Mouse (Mus musculus): Measurements from ENCODE around the gene Rassf6.

Rassf6 gene

DNA sequence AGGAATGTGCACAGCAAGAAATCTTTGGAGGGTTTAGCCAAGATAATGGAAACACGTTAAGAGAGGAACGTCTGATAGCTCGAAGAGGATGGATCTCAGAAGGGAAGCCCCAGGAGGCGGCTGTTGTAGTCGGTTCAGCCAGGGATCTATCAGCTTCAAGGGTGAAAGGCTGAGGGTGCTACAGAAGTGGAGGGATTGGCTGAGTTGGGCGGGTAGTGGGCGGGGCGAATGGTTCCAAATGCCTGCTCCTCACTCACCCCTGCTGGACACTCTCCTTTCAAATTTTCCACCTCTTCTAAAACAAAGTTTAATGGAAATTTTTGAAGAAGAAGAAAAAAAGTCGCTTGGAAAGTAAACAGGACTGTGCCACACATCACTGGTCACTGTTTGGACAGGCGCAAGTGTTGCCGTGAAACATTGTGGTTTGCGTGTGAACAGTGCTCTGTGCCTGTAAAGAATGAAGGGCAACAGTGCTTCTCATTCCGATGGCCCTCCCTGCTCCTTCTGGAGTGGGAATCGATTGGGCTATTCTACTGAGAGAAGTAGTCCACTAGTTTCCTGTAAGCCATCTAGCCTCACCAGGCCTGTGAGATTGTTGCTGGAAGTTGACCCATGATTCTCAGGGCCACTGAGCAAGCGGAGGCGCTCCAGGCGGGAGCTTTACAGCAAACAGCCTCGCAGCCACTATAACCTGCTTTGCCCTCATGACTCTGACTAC is 15.6 kb downstream of the Rassf6 start:
- WGBS = 90% methylated on average over 18 of the region's 18 CpGs

DNA sequence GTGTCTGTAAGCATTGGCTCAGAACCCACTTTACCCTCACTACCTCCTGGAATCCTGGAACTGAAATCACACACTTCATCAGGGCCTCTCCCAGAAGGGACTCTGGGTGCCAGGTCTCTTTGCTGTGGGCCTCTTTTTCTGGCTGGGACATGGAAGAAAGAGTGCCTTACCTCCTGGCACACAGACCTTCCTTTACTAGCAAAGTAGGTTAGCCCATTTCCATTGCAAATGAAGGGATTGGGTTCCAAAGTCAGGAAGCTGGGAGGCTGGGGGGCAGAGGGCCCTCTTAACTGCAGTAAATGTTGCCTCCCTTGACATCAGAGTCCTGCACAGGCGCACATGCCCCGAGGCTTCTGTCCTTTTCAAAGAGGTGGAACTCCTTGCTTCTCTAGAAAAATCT is 17.2 kb downstream of the Rassf6 start:
- 72% methylated on average over 2 of the region's 2 CpGs for WGBS

DNA sequence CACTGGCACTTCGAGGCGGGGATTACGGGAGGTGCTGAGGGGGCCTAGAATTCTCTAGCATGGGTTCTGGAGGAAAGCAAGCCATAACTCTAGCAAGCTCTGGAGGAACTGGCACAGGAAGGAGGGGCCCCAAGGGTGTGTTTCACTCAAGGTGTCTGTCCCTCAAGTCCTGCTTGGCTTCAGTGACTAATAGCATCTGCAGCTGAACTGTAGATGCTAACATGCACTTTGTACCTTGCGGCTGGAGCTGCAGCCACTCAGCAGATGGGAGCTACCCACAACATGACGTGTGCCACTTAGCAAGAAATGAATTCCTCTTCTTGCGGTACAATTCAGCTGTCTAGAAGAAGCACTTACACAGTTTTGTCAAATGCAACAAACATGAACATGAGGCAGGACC is 18.7 kb downstream of the Rassf6 start:
- WGBS = 68% methylated on average over 6 of the region's 6 CpGs

DNA sequence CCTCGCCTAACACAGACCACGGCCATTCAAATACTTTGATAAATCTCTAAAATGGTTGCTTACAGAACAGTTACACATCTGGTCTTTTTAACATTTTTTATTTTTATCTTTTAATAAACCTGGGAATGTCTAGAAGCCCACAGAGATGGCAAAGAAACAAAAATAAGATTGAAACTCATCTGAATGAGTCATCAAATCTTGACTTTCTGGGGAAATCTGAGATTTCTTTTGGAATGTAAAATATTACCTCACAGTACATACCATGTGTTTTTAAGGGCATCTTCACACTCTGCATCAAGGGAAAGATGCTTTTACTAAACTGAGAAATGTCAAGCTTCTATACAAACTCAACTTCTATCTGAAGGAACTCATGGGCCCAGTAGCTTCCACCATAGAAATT is 19.1 kb downstream of the Rassf6 start:
- WGBS = 83% methylated on average over 2 of the region's 2 CpGs

DNA sequence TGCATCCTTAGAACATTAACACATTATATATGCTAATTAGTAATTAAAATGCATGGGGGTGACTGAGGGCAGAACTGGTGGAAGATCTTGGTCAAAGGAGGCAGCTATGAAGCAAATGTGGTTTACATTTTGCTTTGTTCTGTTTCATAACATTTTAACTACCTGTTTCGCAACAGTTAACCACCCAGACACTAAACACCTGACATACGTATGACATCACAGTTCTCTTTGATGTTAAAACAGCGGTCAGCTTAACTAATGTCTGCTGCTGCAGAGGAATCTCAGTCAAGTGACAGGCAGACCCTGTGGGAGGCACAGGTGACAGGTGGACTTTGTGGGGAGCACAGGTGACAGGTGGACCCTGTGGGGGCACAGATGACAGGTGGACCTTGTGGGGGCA is 22.6 kb downstream of the Rassf6 start:
- 92% methylated on average over 3 of the region's 3 CpGs for WGBS

DNA sequence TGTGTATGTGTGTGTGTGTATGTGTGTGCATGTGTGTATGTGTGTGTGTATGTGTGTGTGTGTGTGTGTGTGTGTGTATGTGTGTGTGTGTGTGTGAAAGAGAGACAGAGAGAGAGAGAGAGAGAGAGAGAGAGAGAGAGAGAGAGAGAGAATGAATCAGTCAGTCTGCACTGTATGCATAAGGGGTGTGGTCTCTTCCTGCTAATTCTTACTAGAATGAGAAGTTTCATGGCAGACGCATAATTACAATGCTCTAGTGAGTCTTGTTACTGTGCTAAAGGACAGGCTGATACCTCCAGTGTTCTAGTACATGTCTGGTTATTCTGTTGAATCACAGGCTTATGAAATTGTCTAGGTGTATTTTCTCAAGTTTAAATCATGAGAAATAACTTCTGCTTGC is 27.7 kb downstream of the Rassf6 start:
- WGBS = 60% methylated on average over 1 of the region's 1 CpGs

DNA sequence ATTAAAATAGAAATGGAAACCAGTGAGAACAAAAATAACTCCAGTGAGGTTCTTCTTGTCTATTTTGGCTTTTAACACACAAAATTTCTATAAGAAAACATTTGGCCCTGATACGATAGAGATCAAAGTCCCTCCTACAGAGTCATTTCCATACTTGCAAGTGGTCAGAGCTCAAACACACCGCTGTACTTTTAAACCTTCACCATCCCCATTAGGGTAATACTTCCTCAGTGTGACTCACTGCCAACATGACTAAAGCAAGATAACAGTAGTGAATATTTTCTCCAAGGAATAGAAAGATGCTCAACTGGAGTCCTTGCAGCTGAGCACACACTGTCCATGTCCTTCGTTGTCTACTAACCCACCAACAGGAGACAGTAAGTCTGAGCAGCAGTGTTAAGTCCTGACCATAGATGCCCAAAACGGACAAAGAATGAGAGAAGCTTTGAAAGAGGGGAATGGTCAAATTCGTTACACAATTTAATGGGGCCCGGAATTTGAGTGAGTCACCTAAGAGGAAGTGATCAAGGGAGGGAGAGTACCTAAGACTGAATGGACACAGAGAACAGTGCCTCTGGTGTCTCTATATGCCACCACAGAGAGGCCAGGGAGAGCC is 28.4 kb downstream of the Rassf6 start:
- 72% methylated on average over 6 of the region's 6 CpGs for WGBS

DNA sequence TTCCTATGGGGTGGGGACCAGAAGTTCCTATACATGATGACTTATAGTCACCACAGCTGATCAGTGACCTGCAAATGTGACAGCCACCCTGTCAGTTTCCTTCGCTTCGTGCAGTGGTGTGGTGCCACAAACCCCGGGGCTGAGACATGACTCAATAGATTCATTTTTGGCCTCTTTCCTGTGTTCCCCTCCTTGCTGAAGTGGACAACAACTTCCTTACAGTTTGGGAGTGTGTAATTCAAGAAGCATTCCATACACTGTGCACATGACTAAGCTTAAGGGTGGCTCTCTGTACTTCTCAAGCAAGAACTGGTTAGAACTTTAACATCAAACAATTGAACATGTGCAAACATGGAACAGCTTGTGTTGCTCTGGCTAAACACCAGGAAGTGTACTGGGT is 29.1 kb downstream of the Rassf6 start:
- WGBS = 71% methylated on average over 3 of the region's 3 CpGs

DNA sequence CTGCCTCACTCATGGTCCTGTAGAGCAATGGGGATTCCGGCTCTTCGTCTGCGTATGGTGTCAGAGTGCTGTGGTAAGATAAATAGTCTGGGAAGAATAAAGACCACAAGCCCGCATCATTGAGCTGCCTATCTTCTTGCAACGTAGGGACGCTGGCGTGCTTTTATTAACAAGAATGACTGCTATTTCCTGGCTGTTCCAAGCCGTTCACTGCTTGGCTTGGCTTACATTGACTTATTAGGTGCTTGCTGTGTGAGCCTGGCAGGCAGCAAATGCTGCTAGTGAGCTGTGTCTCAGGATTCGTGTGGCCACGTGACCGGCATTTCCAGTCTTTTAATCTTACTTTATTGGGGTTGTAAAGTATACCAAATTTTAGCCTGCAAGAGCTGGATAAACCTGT is 31.6 kb downstream of the Rassf6 start:
- WGBS = 72% methylated on average over 11 of the region's 11 CpGs

DNA sequence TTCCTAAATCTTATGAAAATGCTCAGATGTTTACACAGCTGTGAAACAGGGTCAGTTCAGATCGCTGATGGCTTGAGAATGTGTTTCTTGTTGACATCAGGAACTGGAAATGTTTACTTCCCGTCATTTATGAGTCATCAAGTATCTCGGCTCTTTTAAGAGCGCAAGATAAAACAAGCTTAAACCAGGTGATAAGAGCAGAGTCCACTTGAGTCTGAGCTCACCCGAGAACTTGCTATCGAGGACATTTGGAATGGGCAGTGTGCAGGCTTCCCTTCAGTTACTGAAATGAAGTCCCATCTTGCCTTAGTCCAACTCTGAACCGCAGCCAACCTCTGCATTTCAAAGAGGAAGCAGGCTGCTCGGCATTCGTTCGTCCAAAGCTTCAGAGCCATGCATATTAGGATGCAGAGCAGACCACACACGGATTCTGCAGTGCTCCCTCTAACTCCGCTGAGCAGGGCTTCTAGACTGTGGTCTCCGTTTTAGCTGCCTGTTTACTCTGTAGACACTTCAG is 37.0 kb downstream of the Rassf6 start:
- WGBS = 53% methylated on average over 13 of the region's 13 CpGs

DNA sequence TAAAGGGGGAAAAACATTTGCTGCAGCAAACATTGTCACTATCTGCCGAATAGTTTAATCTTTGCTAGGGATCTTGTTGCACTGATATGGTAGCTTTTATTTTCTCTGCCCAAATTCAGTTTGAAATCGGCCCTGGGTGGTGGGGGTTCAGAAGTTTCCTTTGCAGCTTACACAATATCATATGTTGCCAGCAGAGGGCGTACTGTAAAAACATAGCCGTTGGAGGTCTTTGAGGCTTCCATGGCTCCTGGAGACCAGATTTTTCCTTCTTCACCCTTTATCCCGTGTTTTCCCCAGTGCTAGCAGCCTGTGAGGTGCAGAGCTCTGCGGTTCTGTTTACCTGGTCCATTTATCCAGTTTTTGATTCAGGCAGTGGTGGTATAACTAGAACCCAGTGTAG is 39.0 kb downstream of the Rassf6 start:
- WGBS = 16% methylated on average over 6 of the region's 6 CpGs

DNA sequence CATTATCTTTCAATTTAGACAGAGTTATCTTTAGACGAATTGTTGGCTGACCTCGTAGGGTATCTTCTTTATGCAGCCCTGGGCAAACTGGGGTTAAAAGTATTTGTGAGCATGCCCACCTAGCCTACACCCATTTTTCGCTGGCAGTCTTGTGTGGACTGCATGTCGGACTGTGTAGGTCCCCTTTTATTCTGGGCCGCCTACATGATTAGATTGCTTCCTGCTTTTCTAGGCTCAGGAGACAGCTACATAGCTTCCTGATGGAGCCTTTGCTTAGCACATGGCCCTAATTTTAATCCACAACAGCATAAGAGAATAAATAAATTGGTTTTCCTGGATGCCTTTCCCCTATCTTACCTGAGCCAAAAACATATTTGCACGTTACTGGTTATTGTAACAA is 44.3 kb downstream of the Rassf6 start:
- WGBS = 87% methylated on average over 6 of the region's 6 CpGs

DNA sequence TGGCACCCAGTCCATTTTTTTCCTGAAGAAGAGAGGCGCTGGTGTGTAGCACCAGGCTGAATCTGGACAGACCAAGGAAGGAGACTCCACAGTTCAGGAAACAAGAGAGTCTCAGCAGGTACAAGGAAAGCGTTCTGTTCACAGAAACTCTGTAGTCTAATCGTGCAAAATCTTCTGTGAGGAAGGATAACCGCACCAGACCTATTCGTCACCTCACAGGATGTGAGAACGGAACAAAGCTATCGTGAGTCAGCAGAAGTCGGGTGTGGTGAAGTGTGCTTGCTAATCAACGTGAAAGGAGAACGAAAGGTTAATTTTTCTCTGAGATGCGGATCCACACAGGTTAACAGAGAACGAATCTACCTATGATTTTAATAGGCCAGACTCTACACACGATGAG is 45.5 kb downstream of the Rassf6 start:
- WGBS = 83% methylated on average over 13 of the region's 13 CpGs

DNA sequence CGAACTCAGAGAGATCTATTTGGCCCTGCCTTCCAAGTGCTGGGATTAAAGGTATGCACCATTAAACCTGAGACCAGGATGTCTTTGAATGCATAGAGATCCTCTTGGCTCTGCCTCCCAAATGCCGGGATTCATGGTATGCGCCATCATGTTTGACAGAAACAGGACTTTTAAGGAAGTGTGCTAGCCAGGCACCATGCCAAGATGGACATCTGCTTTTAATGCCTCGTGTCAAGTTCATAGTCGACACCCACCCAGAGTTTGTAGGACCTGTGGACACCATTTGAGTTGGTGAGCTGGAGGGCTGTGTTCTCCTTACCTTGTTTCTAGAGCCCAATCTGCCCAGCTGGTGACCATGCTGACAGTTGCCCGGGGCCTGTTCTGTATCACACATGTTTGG is 48.5 kb downstream of the Rassf6 start:
- 86% methylated on average over 6 of the region's 6 CpGs for WGBS

DNA sequence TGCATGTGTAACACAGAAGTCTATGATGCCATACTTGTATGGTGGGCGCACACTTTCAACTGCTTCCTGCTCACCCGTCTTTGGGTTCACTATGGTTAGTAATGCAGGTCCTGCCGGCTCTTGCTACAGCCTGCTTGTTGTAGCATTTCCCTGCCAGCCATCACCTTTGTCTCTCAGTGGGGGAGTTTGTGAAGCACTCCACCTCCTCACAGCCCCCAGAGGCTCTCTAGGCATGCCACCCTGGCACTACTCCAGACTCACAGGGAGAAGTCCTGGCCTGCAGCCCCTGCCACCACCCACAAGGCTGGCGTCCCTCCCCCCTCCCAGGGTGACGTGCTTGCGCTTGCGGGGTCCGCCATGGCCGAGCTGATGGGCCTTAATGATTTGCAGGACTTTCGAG is 49.8 kb downstream of the Rassf6 start:
- WGBS = 76% methylated on average over 10 of the region's 10 CpGs

DNA sequence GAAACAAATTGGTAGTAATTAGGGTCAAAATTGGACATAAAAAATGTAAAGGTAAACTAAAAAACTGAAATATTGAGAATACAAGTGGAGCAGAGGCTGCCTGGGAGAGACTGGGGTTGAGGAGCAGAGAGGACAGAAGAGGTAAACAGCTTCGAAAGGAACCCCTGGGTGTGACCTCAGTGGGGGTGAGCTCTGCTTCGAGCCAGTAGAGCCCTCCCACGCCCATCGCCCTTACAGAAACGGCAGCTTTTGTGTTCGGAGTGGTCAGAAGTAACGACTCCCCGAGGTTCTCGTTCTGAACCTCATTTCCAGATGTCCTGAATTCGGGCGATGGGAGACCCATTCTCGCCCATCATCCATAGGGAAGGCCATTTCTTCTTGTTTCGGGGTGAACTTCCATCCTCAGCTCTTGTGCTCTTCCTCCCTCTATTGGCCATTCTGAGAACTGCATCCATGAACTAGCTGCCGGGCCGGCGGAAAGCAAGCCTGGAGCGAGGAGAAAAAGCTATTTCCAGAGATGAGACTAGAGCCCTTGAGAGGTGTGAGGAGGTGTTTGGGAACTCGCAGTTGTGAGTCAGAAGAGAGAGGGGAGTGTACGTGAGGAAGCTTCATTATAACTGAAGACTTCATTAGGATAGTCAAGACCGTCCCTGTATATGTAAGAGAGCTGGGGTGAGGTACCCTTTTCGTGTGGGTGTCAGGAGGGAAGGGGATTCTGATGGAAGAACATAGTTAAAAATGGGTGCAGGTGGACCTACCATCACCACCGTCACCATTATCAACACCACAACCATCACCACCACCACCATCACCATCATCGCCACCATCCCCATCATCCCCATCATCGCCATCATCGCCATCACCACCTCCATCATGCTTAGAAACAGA is 51.5 kb downstream of the Rassf6 start:
- WGBS = 21% methylated on average over 25 of the region's 25 CpGs

DNA sequence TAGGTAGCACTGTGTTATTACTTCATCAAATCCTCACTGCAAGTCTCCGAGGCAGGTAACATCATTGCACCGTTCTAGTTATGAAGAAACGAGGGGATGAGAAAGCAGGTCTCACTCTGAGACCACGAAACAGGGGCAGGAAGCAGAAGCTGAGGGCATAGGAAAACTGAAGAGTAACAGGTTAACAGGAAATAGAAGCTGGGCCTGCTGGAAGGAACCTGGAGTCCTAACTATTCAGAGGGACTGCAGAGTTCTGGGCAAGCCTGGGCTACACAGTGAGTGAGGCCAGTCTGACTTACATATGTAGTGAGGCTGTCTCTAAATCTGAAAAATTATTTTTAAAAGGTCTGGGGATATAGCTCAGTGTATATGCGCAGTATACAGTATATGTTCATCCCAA is 52.4 kb downstream of the Rassf6 start:
- 95% methylated on average over 5 of the region's 5 CpGs for WGBS

DNA sequence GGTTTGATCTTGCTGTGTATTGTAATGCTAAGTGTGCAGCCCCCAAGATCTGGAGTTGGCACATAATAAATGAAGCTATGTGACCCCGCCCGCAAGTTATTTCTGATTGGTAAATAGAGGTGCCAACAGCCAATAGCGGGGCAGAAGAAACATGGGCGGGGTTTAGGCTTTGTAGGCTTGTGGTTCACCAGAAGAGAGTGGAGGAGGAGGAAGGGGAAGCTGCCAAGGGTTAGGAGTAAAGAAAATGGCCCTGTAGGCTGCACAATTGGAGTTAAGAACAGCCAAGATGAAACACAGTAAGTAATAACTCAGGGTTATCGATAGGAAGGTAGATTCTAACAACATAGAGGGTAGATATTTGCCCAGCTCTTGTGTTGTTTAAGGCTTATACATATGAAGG is 53.9 kb downstream of the Rassf6 start:
- WGBS = 88% methylated on average over 5 of the region's 5 CpGs

DNA sequence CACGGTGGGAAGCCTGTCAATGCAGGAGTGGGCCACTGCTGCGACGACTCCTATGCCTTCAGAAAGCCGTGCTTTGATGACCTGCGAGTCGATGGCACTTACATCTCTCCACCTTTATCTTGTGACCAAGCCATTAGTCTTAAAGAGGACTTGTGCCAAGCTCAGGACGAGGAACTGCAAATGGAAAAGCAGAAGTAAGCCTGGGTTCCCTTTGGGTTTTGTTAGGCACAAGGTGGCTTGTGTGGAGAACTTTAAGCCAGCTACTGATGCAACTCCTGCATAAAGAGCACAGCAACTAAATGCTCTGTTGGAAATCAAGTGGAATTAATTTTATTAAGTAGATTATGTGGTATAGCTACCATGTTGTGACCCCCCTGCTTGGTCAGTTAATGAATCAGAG is 55.7 kb downstream of the Rassf6 start:
- 85% methylated on average over 7 of the region's 7 CpGs for WGBS

DNA sequence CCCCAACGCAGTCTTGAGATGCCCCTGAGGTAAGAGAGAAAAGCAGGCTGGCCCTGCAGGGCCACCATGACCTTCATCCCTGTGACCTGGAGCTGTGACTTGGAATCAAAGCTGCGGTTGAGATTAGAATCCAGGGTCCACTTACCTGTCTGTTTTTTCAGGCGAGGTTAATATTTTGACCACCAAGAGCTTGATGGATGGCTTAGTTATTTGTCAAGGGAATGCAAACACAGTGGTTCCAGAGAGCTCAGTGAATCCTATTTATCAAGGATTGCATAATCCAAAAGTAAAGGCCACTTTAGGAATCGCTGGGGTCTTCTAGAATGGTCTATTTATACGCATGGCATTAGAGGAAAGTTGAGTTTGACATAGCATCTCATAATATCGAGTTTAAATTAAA is 58.3 kb downstream of the Rassf6 start:
- WGBS = 94% methylated on average over 6 of the region's 6 CpGs

DNA sequence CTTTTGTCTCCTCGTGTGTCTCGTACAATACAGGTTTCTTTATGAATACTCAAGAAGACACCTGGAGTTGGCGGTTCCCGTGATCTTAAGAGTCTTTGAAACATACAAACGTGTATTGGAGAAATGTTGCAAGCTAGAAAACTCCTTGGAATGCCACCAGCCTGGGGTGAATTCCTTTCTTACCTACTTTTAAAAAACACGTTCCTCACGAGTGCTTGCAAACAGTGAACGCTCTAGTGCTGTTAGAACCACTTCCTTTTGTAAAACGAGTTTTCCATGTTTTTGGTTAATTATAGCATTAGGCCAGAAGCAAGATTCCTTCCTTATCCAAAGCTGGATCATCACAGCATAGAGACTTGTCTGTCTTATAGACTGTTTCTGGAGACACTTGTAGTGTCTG is 60.9 kb downstream of the Rassf6 start:
- 89% methylated on average over 9 of the region's 9 CpGs for WGBS

DNA sequence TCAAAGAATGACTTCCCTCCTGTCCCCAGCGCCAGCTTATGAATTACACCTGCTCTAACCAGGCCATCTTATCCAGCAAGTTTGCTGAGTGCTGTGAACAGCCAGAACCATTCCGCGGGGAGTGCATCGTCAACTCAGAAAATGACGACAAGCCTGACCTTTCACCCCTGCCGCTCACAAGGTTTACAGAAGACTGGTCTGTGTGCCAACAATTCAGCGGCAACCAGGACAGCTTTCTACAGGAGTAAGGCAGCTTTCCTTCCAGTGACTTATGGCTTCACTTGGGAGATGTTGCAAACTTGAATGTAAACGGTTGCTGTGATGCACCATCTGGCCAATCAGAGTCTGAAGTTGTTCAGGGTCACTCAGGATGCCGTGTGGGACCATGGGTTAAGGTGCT is 62.7 kb downstream of the Rassf6 start:
- 90% methylated on average over 9 of the region's 9 CpGs for WGBS

DNA sequence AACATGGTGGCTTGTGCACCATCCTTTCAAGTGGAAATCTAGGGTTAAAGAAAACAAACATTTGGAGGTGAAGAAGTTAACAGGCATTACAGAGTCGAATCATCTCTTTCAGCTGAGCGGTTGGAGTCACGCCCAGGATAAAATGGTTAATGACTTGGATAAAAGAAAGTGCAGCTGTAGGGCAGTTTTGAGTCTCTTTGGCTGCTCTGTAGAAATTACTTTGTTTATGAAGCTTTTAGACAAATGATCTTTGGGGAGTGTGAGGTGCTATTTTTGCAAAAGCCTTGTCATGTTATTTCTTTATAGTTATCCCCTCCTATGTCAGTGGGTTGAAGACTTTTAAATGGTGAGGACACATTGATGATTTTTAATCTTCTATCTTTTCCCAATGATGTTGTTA is 69.2 kb downstream of the Rassf6 start:
- 61% methylated on average over 3 of the region's 3 CpGs for WGBS

Measured in cerebral cortex, adult 2 months (tissue).